Mouse (Mus musculus) testis, postnatal 10 days (tissue): ENCODE measurements around the gene Gm12253.

ENCODE experiments used
- DNase-seq: peaks from one replicate; pipeline ENCODE4 v3.0.0; 2021; ENCODE audit warnings: low spot score

Gm12253 gene

DNA sequence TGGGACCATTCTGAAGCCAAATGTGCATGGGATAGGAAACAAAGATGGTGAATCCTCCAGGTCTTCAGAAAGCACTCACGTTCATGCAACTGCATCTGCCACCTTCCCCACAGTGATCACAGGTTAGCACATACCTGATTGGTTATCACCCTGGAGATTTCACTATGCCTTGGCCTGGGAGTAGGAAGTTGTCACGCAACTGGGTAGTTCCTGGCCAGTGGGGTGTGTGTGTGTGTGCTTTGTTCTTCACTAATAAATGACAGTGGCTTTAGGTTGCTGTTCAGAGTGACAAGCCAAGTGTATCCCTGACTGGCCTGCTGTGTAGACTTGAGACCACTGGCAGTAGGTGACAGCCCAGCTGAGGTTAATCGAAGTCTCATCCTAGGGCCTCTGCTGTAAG is at the start of gene Gm12253:
Gm12253 (plus strand) TSS at position 301 of the 400 bp plus-strand sequence.
- DNase-seq = no peak

DNA sequence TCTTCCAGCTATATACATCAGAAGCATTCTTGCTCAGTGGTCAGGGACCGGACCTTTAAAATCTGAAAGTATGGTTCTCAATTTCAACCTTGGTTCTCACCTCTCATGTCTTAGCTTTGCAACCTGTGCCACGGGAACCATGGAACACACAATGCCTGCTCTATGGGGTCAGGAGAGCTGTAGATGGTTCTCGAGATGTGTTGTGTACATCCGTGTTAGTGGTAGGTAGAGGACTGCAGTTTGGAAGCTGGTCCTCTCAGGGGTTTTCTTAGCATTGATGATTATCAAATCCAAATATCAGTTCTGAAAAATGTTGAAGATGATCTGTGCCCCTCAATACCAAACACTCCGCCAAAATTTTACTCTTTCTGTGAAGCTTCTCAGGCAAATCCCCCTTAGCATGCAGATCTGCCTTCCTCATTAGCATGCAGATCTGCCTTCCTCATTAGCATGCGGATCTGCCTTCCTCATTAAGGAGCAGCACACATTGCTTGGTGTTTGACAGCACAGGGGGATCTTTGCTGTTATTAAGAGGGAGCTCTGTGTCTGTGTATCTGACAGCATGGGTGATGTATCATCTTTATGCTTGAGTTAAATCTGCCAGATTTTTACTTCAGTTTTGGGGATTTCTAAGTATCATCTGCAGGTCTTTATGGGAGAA is 32.2 kb upstream of the Gm12253 start:
- no peak for DNase-seq

DNA sequence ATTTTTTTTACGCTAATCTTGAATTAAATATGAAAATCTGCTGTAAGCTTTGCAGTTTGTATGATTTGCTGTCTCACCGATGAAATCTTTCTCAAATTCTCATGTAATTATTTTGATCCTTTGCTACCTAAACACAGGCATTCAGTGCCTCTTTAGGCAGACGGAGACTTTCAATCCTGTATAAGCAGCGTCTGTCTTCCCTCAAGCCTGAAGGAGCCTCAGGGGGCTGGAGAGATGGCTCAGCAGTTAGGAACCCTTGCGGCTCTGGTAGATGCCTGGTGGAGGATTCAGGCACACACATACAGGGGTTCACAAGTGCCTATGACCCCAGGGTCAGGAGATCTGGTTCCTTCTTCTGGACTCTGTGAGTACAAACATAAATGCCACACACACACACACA is 31.7 kb upstream of the Gm12253 start:
- DNase-seq = no peak

DNA sequence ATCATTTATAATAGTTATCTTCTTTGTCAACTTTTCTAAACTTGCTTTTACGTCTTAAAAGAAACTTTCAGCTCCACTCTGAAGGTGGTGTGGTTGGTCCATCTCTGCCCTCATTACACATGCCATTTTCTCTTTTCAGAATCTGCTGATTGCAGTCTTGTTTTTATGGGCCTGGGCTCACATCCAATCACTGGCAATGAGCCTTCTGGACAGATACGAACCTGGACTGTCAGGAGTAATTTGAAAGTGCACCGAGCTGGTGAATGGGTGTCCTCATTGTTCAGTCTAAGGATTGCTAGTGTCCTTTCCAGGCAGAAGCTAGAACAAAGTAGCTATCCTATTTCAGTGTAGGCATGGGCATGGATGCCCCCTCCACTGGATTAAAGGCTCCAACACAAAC is 24.3 kb upstream of the Gm12253 start:
- DNase-seq = no peak

DNA sequence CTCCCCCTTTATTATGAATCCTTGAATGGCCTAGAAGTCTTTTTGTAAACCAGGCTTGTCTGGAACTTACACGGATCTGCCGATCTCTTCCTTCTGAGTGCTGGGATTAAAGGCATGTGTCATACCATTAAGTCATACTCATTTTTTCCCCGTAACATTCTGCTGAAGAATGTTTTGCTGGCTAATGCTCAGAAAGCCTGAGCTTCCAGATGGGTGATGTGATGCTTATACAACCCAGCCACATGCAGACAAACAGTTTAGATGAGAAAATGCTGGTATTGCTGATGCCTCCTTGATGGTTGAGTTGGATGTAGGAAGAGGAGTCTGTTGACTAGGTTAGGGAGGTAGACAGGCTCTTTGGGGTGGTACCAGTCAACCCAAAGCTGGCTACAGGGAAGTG is 14.0 kb upstream of the Gm12253 start:
- no peak for DNase-seq

DNA sequence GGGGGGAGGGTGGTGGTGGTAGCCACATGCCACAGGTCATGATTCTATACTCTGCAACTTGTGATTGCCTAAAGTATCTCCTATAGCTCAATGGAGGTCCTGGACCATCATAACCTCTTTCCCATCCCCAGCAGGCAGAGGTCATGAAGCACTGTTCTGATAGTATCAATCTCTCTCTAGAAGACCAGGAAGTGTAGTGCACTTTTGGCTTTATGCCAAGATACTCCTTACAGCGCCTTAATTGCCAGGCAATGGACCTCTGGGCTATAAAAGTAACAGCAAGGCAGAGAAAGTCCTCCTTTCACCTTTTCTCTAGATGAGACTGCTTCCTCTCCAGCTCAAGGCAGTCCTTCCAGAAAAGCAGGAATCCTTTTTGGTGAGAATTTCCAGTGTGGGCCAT is 11.5 kb upstream of the Gm12253 start, which contains the start of gene 1810065E05Rik:
1810065E05Rik (plus strand) TSS at position 297 of the 400 bp plus-strand sequence.
- no peak for DNase-seq

DNA sequence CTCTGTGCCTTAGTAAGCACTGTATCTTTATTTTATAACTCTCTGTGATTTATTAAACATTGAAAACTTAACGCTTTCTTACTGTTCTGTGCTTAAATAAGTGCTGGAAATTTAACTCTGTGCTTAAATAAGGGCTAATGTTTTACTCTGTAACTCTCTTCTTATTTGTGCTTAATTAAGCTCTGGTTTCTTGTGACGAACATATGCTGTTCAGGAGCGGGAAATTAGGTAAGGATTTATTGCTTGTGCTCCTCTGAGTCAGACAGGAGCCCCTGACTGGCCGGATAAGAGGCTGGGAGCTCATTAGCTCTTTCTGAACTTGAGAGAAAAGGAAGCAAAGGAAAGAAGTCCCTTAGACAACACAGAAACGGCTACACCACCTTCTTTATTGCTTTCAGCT is 5.5 kb downstream of the Gm12253 start:
- no peak for DNase-seq

DNA sequence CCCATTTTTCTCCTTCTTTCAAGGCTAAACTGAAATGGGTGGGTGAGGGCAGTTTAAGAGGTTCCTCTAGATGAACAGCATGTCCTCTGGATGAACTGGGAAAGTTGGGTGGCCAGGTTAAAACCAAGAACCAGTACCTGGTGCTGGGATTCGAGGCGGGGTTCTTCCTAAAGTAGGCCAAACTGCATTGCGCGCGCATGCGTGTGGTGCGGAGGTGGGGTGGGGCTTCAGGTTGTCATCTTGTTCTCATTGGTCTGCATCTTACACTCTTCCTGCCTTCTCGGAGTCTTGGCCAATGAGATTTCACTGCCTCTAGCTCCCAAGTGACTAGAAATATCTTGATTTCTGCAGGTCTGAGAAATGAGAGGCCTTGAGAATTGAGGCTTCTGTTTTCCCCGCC is 20.4 kb downstream of the Gm12253 start, which contains the start of gene Lypd9:
Lypd9 (minus strand) TSS at position 165 of the 400 bp plus-strand sequence.
- DNase-seq = no peak

DNA sequence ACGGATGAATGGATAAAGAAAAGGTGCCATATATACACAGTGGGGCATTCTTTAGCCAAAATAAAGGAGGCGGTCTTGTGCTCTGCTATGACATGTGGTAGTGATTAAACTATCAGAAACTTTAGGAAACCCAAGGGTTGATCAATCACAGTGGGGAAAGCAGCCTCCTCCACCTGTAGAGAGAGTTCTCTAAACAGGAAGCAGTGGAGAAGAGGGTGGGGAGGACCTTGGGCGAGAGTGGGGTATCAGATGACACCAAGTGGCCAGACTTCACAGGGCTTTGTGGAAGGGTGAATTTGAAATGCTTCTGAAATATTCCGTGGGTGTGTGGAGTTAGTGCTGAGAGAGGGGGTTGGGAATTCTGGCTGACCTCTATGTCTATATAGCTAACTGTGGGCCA is 21.2 kb downstream of the Gm12253 start:
- no peak for DNase-seq

DNA sequence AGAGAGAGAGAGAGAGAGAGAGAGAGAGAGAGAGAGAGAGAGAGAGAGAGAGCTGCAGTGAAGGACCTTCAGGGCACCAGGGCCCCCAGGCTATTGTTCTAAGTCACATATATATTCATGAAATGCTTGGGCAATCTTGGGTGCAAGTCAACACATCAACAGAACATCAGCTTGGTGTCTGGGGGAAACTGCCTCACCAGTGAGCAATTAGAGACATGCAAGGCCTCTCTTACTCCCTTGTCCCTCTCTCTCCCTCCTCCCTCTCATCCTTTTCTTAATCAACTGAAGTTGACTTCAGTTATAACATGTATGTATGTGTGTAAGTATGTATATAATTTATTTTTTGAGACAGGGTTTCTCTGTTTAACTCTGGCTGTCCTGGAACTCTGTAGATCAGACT is 29.8 kb downstream of the Gm12253 start, which contains the start of gene Olfr30:
Olfr30 (minus strand) TSS at position 101 of the 400 bp plus-strand sequence.
- DNase-seq = no peak
